Mouse (Mus musculus): ENCODE measurements around the gene Gpr171. TPM values are rescaled to one million over a fixed set of nuclear protein-coding genes. Genes with fewer than 3 reads are reported as not detected.
A peak's percentile ranks its signal among the peaks of the same experiment; 100 is the strongest.
"Not testable (repeated sequence)": the region's sequence is repeated elsewhere in the genome, so short reads cannot be mapped to it uniquely, and the experiment has no call there.

The Gpr171 gene
- total RNA-seq, 2 experiments from 2014 or later, result 23.1 to 26.9 TPM

DNA sequence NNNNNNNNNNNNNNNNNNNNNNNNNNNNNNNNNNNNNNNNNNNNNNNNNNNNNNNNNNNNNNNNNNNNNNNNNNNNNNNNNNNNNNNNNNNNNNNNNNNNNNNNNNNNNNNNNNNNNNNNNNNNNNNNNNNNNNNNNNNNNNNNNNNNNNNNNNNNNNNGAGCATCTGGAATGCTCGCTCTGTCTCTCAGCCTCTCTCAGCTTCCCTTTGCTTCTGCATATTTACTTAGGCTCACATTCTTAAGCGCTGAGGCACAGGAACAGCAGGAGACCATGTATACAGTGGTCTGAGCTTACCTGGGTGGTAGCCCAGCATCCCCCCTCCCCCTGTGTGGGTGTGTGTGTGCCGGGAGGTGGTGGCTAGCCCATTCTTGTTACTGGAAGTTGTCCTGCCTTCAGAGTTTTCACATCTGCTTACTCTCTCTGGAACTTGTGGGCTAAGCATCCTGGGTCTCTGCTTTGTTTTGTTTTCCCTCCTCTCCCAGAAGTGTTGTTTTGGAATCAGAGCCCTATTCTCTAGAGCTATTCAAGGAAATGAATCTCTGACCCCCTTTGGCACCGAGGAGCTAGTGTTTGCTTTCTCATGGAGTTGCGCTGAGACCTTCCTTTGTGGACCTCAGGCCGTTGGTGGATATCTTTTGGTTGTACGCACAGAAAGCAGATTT lies 19.6 kb upstream of the Gpr171 start:
- ATAC-seq (replicated peaks; ENCODE audit: poor library complexity), result no peak

DNA sequence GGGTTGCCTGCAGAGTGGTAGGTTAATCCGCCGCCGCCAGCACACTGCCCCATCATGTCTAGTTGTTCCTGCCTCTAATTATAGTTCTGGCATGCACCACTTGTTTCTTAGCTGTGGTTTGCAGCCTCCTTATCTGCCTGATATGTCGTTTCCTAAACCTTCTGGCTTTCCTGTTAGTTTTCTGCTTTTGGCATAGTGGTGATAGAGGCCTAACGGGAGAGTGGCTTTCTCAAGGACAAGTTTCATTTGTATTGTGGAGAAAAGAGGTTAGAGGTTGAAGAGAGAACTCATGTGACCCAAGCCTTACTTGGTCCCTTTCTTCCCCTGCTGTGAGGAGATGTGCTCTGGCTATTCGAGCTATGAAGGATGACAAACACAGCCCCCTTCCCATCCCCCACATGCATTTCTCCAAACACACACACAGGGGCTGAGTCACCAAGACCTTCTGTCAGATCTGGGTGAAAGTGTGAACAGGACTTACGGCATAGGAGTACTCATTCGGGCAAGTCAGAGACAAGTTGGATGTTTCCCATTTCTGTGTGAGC lies 12.4 kb upstream of the Gpr171 start:
- peak; percentile 90 for ATAC-seq (replicated peaks; ENCODE audit: poor library complexity)

DNA sequence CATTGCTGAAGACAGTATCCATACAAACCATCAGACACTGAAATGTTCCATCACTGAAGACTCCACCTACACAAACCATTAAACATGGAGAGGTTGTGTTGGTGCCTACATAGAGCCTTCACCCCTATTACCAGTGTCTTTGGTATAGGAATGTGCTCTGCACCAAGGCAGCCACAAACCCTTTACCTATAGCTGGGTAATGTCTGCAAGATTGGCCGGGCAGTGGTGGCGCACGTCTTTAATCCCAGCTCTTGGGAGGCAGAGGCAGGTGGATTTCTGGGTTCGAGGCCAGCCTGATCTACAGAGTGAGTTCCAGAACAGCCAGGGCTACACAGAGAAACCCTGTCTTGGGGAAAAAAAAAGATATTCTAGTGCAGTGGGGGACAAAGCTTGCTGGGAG lies 11.7 kb upstream of the Gpr171 start:
- ATAC-seq (replicated peaks; ENCODE audit: poor library complexity), result not testable (repeated sequence)

DNA sequence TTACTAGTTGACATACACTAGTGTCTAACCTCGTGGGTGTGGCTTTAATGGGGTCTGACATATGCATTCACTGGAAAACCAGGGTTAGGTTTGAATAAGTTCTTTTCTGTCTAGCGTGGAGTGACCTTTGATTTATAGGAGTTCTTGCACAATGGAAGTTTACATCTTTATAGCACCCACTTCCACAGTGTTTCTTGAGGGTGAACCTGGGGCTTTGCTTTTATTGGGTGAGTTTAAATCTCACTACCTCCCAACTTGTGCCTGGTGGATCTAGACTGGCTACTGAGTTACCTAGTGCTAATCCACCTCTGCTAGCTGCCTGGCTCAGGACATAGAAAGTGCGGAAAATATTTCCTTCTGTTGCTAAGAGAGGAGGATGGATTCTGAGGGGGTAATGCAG lies 10.3 kb upstream of the Gpr171 start:
- ATAC-seq (replicated peaks; ENCODE audit: poor library complexity), result no peak

DNA sequence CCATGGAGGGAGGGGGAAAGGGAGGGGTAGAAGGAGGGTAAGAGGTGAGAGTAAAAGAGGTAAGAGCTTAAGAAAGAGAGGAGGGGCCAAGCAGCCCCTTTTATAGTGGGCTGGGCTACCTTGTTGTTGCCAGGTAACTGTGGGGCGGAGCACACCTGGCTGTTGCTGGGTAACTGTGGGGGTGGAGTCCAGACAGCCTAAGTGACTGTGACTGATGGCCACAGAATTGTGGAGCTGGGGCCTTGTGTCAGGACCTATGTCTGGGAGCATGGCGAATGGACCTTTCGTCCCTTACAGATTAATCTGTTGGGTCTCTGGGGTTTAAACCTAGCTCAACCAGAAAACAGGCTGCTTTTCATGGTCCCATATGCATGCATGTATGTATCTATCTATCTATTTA lies 8.2 kb upstream of the Gpr171 start:
- not testable (repeated sequence) for ATAC-seq (replicated peaks; ENCODE audit: poor library complexity)

DNA sequence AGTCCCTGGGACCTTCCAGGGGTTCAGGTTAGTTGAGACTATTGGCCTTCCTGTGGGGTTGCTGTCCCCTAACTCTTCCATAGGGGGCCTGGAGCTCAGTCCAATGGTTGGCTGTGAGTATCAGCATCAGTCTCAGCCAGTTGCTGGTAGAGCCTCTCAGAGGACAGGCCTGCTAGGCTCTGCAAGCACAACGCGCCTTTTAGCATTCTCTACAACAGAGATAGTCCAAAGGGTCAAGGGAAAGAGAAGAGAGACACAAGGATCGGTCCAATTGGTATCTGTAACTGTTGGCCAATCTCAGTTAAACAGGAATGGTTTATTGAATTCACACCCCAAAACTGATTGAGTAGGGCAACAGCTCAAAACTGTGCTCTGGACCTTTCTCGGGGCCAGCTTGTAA lies 5.8 kb upstream of the Gpr171 start:
- ATAC-seq (replicated peaks; ENCODE audit: poor library complexity), result no peak

DNA sequence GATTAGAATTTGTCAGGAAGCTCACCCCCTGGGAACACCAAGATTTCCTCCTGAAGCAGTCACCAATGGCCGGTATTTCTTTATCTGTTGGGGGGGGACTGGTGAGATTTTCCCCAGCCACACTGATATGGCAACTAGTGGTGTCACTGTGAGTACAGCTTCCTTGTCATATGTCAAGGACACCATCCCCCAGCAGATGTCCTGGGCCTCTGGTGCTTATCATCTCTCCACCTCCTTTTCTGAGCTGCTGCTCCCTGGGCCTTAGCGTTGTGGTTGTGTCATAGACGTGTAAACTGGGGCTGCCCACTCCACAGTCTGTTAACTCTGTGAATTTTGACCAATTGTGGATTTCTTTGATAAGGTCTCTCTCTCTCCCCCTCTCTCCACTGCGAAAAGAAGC lies 2.8 kb upstream of the Gpr171 start:
- peak; percentile 71 for ATAC-seq (replicated peaks; ENCODE audit: poor library complexity)

DNA sequence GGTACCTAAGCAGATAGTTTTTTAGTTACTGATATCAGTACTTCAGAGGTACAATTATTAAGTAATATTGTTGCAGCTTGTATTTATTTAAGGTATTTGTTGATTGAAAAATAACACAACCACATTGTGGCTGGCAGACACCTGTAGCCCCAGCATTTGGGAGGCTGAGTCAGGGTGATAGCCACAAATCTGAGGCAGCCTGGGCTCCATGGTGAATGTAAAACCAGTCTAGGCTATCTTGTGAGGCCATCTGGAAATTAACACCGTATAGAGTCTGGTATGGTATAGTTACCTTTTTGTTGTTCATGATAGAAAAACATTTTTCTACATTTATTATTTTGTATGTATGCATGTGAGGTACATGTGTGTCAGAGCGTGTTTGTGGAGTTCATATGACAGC lies 525 bp upstream of the Gpr171 start:
- ATAC-seq (replicated peaks; ENCODE audit: poor library complexity), result no peak

DNA sequence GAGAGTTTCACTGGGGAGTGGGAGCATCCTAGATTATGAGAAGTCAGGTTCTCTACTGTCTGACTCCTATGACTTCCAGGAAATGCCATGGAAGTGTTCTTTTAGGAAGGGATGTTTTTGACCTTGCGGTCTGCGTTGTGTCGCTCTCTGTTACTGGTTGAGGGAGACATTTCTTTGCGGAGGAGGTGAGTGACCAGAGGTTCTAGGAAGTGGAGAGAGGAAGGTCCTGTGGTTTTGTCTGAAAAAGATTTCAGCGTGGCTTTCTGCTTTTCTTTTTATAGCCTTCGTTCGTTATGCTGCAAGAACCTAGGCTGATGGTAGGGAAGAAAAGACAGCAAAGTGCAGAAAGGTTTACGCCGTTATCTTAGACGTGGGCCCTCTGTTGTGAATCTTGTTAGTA lies 3.1 kb downstream of the Gpr171 start:
- ATAC-seq (replicated peaks; ENCODE audit: poor library complexity), result peak; percentile 32

DNA sequence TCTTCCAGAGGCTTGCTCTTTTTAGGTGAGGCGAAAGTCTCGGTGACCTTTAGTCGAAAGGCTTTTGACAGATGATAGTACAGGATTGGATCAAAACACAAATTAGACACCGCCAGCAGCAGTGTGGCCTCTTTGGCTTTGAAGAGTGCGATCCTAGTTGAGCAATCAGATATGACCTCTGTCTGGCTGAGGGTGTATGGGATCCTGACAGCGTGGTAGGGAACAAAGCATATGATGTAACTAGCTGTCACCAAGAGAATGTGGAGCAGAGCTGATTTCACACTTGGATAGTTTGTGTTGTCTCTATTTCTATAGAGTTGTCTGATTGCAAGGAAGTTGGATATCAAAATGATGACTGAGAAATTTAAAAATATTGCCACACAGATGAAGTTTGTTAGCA lies 4.2 kb downstream of the Gpr171 start:
- ATAC-seq (replicated peaks; ENCODE audit: poor library complexity), result peak; percentile 62

DNA sequence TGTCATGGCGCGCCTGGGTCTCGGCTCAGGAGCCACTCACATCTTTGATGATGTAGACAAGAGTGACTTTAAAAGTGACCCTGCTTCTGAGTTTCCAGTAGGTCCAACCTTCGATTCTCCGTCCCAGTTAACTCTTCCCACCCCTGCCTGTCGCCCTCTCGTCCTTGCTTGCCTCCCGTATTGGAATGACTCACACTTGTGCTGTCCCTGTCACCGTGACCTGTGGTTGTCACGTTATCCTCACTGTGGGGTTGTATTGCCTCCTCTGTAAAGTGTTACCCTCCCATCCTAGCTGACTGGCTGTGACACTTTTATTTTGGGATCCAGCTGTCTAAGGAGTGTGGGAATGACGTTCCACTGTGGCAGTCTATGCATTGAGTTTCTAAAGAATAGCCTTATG lies 8.9 kb downstream of the Gpr171 start:
- ATAC-seq (replicated peaks; ENCODE audit: poor library complexity), result no peak

DNA sequence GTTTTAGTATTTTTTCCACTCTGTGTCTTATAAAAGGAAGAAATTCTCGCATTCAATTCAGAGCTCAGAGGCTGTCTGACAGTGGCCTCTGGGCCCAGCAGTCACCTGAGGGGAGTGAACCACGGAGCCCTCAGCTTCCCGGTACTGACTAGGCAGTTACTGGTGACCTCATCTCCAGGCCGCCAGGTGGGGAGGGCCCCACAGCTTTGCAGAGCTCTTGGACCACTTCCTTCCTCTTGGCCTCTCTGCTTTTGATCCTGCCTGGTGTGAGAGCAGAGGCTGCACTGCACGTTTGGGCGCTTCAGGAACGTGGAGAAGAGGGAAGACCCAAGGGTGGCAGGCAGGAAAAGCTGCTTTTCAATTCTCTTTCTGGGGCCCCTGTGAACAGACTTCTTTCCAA lies 20.7 kb downstream of the Gpr171 start:
- ATAC-seq (replicated peaks; ENCODE audit: poor library complexity), result peak; percentile 86

DNA sequence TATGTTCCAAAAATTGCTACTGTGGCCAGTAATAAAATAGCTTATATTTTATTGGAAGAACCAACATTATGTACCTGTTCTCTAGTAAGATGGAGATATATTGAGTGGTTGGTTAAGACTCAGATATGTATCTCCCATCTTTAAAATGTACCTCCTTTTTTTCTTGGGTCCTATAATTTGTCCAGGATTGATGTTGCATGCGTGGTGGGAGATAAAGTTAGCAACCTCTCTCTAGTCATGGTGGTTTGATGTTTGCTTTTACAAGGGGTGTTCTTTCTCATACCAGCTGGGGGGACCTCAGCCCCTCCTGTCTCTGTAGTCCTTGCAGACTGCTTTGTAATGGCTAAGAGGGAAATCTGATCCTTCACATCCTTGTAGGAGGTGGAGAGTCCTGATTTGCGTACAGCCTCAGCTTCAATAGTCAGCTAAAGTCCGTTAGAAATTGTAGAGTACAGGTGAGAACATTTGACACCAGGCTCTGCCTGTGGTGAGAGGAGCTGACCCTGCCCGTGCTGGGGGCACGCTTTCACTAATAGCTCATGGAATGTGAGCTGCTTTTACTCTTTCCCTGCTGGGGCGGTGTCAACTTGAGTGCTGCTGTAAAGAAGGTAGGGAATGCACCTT lies 21.2 kb downstream of the Gpr171 start:
- ATAC-seq (replicated peaks; ENCODE audit: poor library complexity), result no peak

DNA sequence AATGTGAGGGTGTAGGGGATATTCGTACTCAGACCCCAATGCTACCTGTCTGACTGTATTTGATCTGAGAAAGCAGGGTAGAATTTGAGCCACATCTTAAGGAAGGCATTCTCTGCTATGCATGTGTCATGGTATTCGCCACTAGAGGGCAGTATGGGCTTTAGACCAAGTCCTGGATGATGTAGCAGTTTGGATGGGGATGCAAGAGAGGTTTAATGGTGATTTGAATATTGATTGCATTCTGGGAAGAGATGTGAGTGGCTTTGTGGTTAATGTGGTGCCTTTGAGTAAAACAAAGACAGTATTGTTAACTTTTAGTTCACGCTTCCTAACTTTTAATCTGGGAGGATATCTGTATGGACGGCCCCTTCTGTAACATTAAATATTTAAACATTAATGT lies 22.3 kb downstream of the Gpr171 start:
- ATAC-seq (replicated peaks; ENCODE audit: poor library complexity), result peak; percentile 85

DNA sequence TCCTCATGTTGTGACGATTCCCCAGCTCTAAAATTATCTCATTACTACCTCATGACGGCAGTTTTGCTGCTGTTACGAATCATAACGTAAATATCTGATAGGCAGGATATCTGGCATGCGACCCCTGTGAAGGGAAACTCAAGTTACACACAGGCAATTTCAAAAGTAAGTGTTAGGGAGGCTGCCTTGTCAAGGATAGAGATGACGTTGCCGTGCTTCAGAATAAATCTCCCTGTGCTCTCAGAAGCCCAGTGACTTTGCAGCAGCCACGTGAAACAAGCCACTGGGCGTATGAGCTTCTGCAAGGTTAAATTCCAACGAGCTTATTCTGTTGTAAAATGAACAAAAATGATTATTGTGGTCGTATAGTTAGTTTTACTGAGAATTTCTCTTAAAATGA lies 23.0 kb downstream of the Gpr171 start:
- ATAC-seq (replicated peaks; ENCODE audit: poor library complexity), result no peak

DNA sequence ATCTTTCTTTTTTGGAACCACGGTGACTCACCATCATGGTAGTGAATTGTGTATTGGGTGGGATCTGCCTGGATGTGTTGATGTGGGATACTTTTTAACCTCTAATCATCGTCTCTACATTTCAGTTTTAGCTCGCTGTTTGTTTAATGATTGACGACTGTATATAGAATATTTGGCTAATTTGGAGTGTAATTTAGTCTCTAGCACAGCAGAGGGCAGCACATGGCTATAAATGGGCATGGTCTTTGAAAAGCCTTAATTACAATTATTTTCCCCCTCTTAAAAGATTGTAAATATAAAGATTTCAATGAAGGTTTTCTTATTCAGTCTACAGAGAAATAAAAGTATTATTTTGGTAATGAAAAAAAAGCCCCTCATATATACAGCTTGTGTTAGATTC lies 24.3 kb downstream of the Gpr171 start:
- ATAC-seq (replicated peaks; ENCODE audit: poor library complexity), result no peak; the same call in 1 of the 2 replicates

DNA sequence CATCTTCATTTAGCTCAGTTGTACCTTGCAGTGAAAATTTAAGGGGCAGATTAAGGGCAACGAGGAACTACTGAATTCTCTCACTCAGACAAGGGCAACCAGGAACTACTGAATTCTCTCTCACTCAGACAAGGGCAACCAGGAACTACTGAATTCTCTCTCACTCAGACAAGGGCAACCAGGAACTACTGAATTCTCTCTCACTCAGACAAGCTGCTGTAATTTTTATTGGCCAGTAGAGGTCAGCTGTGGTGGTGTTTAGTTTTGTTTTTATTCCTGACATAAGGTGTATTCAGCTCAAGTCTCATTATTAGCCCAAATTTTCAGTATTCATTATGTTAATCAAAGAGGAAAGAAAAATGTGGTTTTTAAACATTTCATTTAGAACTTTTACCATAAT lies 32.5 kb downstream of the Gpr171 start:
- peak; percentile 83 for ATAC-seq (replicated peaks; ENCODE audit: poor library complexity)

DNA sequence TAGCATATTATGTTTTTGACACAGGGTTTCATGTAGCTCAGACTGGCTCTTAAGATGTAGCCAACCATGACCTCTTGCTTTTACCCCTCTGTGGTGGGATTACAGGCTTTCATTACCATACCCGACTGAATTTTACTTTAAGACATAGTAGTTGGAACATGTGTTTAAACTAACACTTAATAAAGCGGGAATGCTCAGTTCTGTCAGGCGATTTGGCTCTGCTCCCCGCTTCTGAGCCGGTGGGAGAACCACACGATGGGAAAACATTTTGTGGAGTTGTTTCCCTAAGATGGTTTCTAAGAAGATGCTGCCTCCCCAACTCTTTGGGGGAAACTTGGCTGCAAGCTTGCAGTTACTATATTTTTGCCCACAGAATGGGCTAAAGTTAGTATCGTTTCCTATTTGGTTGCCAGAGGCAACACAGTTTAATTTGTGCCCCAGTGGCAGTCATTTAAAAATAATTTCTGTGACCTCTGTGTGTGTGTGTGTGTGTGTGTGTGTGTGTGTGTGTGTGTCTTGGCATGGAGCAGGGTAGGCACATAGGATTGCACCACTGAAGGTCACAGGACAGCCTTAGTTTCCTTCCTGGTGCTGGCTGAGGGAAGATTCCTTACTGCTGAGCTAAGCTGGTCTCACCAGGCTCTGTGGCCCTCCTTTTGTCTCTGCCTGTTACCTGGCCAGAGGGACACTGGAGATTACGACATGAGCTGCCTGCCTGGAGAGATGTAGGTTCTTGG lies 34.9 kb downstream of the Gpr171 start:
- peak; percentile 58 for ATAC-seq (replicated peaks; ENCODE audit: poor library complexity)

DNA sequence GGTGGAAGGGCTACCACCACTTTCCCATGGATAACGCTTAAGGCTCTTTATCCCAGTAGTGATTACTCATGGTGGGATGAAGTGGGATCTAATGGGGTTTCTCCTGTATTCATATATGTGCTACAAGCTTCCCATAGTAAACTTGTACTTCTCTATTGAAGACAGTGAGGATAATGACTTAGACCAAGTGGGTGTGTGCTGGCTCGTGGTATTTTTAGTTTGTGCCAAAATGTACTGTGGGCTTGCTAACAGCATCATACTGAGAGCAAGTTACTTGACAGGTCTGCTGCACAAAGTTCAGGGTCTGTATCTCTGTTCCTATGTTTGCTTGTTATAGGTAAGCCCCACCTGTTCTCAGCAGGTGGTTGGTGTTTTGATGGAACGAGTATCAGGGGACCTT lies 35.7 kb downstream of the Gpr171 start:
- ATAC-seq (replicated peaks; ENCODE audit: poor library complexity), result no peak

DNA sequence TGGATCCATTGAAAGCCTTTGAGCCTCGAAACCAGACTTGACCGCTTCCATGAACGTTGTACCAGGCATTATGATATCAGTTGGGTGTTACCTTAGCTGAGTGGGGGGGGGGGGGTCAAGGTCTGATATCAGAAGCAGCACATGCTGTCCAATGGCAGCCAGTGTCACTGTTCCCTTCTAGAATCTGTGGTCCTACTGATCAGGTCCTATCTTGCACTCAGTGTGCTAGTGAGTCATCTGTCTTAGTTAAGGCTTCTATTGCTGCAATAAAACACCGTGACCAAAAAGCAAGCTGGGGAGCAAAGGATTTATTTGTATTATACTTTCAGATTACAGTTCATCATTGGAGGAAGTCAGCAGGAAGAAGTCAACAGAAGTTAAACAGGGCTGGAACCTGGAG lies 38.2 kb downstream of the Gpr171 start:
- no peak for ATAC-seq (replicated peaks; ENCODE audit: poor library complexity)

DNA sequence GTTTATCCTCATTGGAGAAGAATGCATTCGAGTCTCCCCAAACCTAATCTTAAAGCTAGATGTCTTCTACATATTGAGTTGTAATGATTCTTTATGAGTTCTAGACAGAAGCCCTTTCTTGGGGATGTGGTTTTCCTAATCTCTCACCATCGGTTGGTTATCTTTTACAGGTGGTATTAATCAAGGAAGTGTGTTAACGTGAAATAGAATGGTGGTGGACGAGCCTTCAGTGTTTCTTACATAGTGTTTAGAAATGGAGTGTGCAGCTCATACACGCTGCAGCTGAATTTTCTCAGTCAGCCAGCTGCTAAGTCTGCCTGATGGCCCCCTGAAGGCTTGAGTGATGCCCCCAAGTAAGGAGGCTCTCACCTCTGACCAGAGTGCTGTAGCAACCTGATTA lies 39.5 kb downstream of the Gpr171 start:
- ATAC-seq (replicated peaks; ENCODE audit: poor library complexity), result no peak

DNA sequence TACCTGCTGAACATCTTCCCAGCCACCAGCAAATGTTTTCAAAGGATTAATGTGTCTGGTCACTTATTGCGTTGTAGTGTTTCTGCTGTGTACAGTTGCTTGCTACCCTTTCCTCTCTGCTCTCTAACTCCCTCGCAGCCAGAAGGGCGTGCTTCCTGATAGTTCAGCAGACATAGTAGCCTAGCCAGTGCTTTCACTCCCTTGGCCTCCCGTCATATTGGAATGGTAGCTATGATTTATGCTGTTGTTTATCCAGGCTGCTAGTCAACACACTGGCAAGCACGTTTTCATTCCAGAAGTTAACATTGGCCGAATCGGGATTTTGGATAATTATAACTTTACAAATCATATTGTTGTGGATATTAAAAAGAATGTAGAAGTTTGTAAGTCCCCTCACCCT lies 41.5 kb downstream of the Gpr171 start:
- ATAC-seq (replicated peaks; ENCODE audit: poor library complexity), result no peak

Data from megakaryocyte progenitor cell, adult 5-6 weeks (primary cell).